Mouse (Mus musculus) cerebellum, adult 18-20 months (tissue): Measurements from ENCODE around the gene Pex5.

ENCODE experiments used
- DNase-seq, 2 experiments: peaks; one replicate each; pipeline ENCODE4 v3.0.0; 2021

The Pex5 gene

DNA sequence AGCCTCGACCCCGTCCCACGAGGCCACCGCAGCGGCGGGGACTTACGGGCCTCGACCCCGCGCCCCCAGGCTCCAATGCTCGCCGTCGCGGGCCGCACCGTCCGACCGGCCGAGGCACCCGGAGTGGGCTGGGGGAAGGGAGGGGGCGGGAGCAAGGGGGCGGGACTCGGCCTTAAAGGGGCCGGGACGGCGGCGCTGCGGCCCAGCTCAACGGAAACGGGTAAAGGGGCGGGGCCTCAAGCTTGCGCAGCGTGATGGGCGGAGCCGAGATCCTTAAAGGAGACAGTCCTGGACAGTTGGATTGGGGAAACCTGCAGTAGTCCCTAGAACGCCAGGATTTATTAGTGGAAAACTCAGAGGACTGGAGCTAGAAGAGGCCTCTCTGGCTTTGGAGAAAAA lies at the start of gene Pex5:
Pex5 (minus strand) TSS at position 141 of the 399 bp plus-strand sequence.
- peak; percentile 96 to 97 for DNase-seq

DNA sequence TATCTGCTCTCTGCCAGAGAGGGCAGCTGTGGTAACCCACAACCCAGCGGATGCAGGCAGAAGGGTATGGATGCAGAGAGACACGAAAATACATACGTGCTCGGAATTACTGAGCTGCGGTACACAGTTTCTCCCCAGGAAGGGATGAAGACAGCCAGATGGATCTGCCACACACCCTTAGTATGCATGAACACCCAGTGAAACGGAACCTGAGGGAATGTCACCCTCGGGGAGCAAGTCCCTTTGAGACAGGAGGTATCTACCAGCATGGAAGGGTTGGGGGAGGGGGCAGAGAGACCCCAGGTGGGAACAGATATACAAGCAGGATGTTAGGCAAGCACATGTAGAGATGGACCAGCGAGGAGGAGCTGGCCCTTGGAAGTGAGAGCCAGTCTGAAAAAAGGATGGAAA lies 49.0 kb upstream of the Pex5 start:
- DNase-seq: peak; percentile 47 to 55

DNA sequence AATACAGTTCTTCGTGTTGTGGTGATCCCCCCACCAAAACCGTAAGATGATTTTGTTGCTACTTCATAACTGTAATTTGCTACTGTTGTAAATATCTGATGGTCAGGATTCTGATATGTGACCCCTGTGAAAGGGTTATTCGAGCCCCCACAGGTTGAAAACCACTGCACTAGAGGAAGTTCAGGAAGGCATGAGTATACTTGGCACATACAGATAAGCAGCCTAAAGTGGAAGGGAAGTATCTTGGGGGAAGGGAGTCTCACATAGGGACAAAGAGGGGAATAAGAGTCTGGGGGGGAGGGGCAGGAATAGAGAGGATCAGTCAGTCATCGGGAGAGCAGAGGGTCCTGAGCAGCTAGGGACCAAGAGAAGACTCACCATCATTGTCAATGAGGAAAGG lies 44.5 kb upstream of the Pex5 start:
- DNase-seq: no peak

DNA sequence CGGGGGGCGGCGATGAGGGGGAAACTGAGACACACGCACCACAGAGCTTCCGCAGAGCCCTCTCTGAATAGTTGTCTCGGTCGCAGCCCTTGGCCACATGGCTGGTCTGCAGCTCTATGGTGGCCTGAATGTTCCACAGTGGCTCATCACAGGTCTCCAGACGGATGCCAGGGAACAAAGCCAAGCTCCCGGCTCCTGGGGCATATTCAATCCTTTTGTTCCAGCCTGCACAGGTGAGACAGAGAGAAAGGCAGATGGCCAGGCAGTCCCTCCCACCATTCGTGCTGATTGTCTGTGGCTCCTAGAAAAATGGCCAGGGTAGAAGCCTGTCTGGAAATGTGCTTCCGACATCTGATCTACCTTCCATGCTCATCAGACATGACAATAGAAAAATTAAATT lies 43.6 kb upstream of the Pex5 start:
- peak; percentile 94 to 98 for DNase-seq

DNA sequence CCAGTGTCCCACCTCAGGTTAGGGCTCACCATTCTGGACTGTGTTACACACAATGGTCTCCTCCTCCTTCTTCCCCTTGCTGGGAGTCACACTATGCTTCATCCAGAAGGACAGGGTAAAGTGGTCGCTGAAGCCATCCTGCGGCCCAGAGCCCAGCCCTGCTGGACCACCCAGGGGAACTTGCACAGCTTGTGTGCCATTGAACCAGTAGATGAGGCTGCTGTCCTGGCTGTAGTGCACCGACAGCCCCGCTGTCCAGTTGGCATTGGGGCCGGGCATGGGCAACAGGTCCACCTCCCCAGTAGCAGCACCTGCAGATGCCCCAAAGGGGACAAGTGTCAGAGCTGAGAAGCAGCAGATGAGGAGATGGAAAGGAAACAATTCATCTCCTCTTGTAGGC lies 43.0 kb upstream of the Pex5 start:
- DNase-seq: peak; percentile 38 to 41

DNA sequence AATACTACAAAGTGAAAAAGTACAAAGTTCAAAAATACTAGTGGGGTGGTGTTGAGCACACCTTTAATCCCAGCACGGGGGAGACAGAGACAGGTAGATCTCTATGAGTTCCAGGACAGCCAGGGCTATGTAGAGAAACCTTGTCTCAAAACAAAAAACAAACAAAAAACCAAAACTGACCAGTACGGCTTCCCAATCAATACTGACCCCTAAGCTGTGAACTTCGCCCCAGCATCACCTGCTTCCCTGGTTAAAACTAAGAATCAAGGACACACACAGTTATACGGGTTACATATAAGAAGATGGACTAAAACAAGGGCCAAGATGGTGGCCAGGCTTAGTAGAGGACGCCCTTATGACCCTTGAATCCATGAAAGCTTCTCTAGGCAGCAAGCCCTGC lies 41.4 kb upstream of the Pex5 start:
- DNase-seq: no peak

DNA sequence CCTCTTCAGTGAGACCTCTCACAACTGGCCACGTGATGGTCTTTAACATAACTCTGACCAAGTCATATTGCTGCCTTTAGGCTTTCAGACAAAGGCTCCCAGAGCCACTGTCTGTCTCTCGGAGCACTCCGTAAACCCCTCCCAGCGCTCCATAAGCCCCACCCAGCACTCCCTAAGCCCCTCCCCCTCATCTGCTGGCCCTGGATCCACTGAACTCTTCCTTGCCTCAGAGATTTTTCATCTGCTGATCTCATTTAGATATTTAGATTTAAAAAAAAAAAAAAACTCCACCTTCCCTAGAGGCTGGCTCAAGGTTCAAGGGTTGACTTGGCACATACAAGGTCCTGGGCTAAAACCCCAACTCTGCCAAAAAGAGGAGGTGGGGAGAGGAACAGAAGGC lies 38.9 kb upstream of the Pex5 start:
- no peak for DNase-seq

DNA sequence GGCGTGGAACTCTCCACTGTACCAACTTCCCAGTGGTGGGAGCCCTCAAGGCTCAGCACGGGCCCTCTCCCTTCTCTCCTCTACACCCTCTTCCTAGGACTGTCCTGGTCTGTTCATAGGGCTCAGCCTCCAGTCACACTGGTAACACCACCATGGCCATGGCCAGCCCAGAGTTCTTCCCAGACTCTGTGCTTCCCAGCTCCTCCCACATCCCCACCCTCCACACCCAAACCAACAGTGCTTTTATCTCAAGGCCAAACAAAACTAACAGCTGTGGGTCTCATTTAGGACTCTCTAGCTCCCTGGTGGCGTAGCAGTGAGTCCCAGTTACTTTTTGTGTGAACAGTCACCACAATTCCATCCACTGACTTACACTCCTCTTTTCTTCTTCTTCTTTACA lies 37.1 kb upstream of the Pex5 start:
- DNase-seq: no peak

DNA sequence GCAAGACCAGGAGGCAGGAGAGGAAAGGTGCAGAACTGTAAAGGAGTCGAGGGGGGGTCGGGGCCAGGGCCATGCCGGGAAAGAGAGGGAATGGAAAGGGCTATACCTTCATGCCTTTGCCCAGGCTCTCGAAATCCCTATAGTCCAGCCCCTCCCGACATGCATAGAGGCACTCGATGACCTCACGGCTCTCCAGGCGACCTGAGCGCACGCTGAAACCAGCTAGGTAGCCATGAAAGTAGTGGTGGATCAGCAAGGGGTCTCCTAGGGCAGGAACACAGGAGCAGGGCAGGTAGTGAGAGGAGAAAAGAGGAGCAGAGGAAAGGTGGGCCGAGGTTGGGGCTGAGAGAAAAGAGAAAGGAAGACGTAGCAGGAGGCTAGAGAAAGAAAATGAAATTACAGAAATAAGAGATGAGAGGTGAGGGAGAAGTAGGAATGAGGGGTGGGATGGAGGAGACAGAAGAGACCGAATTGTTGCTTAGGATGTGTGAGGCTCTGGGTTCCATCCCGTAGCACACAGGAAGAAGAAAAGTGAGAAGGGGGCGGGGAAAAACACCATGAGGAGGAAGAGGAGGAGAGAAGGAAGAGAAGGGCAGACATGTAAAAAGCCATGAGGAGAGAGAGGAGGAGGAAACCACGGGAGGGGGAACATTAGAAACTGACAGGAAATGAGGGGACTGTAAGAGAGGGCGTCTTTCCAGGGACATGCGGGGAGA lies 35.0 kb upstream of the Pex5 start:
- DNase-seq: no peak

DNA sequence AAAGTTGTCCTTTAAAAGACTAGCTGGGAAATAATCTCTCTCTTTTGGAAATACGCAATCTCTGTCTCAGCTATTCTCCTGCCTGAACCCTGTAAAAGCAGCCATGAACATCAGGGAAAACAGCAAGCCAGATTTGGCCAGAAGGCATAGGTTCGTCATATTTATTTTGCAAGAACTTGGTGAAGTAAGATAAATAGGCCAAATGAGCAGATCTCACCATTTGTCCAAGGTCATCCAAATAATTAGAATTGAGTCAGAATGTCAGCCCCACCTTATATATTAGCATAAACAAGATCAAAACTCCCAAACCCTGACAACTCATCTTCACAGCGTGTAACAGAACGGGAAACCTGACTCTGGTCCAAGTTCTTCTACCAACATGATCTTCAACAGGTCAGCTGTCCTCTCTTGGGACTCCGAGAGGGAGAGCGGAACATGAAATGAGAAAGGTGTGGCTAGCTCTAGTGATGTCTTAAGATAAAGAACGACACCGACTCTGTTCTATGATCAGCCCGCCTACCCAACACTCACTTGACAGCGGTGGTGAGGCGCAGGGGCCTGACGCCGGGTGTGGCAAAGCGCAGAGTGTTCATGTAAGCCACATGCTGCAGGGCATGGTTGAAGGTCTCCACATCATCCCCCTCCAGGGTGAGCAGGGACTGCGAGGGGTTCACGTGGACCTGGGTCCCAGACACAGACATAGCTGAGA lies 34.2 kb upstream of the Pex5 start:
- DNase-seq: peak in 1 of 2 experiments; percentile 19

DNA sequence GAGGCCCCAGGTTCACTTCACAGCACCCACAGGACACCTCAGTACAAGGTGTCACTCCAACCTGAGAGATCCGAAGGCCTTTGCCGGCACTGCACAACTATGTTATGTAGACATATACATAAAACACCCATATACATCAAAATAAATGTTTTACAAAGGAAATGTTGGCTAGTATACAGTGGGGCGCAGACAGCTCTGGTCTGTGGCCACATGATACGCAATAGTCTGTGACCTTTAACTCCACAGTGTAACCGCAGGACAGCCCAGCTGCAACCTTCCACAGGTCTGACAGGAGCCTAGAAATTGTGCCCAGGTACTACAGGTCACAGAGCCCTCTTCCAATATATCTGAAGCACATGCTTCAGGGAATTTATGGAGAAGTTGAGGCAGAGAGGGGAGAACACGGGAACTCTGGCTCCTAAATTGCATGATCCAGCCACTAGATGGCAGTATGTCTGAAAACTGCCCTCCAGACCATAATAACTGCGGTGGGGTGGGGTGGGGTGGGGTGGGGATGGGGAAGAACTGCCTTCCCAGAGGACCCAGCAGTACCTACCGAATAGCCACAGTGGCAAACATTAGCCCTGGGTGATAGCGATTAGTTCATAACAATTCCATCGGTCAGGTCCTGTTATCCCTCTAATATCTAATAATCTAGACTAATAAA lies 33.5 kb upstream of the Pex5 start:
- DNase-seq: peak; percentile 33 to 54

DNA sequence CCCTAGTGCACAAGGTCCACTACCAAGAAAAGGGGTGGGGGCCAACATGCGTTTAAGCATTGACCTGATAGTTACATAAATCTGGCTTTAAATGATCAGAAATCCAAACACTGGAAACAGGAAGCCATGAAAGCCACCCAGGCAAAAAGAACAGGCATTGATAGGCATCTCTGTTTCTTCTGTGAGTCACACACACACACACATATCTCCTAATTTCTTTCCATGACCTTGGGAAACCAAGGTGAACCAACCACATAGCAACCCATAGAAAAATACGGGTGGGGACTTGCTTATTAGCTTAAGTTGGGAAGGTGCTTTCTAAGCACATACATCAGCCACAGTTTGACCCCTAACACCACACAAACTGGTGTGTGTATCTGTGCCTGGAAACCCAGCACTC lies 32.5 kb upstream of the Pex5 start:
- no peak for DNase-seq

DNA sequence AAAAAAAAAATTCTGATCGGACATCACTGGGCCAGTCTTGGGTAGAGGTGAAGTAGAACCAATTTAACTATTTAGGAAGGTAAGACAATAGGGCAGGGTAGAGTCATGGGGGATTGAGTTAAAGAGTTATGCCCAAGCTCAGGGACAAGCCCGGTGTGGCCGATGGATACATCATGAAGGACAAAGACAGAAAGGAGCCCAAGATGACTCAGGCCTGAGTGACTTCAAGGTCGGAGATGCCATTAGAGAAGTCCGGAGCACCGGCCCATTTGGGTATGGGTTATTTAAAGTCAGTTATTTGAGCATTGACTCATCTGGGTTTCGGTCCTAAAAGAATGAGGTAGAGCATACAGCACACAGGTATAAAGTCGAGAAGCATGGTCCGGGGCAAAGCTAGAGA lies 31.6 kb upstream of the Pex5 start:
- DNase-seq: no peak

DNA sequence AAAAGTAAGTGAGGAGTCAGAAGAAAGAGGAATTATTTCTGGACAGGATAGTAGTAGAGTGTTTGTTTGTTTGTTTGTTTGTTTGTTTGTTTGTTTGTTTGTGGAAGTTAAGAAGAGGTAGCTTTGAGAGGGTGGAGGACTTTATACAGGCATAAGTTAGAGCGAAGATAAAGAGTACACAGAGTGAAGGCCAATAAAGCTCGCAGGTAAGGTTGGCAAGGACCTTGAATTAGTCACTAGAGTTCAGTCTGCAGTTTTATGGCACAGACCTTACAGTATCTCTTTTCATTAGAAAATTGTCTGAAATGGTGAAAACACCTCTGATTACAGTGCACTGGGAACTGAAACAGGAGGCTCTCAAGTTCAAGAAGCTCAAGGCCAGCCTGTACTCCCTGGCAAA lies 31.2 kb upstream of the Pex5 start:
- DNase-seq: no peak

DNA sequence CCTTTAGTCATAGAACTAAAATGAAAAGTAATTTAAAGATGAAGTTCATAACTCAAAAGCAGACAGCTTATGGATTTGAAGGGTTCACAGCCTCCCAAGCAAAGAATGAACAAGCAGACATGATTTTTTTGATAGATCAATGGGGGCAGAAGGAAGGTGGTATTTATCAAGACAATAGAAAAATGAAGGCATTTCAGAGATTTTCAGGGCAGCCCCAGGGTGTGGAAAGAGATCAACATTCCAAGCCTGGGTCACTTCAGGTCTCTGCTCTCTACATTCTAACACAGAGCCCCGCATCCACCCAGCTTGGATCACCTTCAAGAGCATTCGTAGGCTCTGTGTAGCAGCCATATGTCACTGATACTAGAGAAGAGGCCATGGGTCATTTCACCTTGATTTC lies 28.5 kb upstream of the Pex5 start:
- DNase-seq: no peak

DNA sequence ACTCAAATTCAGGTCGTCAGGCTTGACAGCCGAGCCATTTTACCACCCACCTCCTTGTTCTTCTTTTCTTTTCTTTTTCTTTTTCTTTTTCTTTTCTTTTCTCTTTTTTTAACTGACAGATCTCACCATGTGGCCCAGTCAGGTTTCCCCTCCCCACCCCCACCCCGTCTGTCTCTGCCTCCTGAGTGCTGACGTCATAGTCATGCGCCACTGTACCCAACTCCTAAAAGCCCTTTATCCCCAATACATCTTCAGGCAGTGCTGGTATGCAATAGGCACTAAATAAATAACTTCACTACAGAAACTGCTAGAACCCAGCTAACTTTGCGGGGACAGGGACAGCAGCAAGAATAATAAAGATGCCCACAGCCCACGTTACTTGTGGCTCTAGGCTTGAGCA lies 21.4 kb upstream of the Pex5 start:
- no peak for DNase-seq

DNA sequence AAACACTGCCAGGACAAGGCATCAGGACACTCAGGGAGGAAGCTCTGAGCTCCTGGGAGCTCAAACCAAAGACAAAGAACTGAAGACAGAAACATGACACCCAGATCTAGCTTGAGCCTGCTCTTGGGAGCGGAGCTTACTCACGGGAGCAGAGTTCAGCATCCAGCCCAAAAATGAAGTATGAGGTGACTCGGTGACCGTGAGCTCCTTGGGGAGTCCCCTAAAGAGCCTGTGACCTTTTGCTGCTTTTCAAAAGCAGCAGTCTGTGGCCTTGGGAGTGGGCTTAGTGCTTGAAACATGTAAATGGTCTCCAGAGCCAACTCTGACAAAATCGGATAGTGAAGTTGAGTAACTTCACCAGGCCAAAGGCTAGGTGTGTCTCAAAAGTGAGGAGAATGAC lies 20.3 kb upstream of the Pex5 start:
- DNase-seq: no peak

DNA sequence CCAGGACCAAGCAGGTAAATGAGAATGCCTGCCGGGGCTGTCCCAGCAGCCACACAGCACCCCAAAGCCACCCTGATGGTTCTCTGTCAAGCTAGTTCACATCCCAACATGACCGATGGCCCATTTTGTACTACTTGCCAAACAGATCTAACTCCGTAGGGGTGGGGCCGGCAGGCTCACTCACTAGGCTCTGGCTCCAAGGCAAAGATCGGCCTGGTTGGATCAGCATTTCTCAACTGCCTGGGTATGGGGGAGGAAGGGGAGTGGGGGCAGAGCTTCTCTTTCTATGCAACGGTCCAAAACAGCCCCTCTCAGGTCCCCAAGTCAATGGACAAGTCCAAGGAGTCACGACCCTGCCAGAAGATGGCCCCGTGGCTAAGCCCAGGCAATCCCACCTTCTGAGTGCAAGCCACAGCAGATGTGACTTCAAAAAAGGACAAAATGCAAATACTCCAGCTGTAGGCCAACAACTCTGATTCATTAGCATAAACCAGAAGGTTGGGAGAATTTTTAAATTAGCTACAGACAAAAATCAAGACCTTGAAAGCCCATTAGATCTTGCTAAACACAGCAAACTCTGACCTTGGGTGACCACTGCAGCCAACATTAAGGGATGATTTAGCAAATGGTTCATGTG lies 18.9 kb upstream of the Pex5 start:
- no peak for DNase-seq

DNA sequence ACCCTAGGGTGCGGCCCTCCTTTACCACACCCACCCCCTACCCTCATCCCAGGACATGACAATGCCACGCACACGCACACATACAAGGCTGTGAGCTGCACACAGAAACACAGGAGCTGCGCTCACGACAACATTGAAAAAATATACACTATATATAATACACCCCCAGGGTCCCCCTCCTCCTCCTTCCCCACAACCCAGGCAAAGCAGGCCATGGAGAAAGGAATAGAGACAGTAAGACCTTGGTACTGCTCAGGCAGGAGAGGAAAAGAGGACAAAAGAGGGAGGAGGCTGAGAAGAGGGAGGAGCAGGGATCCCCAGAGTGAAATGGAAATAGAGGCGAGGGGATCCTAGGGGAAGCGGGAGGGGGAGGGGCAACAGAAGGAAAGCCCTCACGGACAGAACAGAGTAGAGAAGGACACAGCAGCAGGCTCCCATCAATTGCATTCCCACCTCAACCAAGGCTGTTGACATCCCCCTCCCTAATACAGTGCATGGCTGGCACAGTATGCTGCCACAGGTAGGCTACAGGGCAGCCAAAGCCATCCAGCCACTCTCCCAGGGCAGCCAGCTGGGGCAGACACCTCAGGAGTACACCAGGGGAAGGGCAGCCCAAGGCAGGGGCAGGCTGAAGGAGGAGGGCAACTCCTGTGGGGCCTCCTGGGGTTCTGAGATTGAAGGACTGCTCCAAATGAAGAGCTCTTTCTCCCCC lies 16.1 kb upstream of the Pex5 start:
- DNase-seq: no peak

DNA sequence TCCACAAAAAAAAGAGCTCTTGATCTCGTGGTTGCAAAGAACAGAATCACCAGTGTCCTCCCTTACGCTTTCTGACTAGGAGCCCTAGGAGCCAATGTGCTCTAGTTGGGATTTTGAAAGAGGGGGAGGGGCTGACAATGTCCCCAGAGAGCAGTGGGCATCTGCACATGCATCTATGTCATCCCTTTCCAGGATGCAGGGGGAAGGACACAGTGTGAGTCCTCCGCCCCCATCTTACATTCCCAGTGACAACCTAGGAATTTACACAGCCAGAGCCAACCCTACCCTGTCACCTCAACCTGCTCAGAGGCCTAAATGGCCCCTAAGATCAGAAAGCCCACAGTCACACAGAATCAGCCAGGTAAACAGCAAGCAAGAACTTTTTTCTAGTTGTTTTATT lies 15.5 kb upstream of the Pex5 start:
- no peak for DNase-seq

DNA sequence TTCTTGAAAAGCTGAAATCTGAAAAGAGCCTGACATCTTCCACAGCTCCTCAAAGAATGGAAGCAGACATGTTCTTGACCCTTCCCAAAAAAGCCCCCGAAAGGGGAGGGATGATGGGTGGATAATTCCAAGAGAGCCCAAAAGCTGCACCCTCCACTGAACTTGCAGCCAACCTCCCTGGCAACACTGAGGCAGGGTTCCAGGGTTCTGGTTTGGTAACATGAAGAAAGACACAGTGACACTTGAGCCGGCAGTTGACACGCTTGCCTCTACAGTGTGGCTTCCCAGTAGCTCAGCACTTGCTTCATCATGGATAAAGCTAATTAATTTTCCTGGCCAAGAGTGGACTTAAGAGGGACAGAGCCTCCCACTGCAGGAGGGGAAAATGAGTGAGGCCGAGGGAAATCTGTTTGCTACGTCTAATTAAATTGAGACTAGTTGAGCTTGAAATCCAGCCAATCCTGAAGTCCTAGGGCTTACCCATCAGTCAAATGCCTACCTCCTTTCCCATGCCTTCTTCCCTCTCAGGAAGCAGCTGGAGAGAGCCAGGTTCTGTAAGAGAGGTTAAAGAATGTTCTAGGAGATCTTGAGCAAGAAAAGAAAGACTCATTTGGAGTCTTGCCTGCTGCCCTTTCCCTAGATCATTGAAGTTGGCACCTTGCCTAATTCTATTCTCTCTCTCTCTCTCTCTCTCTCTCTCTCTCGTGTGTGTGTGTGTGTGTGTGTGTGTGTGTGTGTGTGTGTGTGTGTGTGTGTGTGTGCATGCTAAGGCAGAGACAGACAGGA lies 13.1 kb upstream of the Pex5 start:
- no peak for DNase-seq

DNA sequence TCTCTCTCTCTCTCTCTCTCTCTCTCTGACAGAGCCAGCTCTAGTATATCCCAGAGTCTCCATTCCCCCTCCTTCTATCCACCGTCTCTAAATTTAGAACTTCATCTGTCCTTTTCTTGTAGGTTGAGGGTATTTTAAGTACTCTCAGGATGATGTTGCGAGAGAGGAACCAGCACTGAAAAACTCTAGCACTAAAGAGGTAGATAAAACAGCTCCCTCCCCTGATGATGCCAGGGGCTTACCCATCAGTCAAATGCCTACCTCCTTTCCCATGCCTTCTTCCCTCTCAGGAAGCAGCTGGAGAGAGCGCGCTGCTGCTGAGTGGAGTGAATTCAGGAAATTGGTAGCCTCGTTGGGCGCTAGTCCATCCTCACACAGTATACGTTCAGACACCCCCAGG lies 12.4 kb upstream of the Pex5 start:
- no peak for DNase-seq
